Mouse (Mus musculus) inflammation-experienced regulatory T-cells (primary cell): ENCODE results near the gene Zfp661. TPM values are rescaled to one million over a fixed set of nuclear protein-coding genes. Genes with fewer than 3 reads are reported as not detected.

Experiments
- polyA plus RNA-seq, 2 experiments: library from polyadenylated mRNA; unstranded; fragments of 100-300 nt; shearing (Covaris generic); gene quantifications; one replicate each; pipeline ENCODE4 v1.2.1; 2017

Gene Zfp661
- 1 to 10 TPM; 2.9 to 3.2 TPM for polyA plus RNA-seq

GRCm38 (mm10) chr2:127586694-127587513 lies at the start of gene Zfp661, which contains the start of gene Mrps5:
Zfp661 (minus strand) TSS chr2:127587094.
Mrps5 (plus strand) TSS chr2:127587222.

GRCm38 (mm10) chr2:127541185-127541584 lies 45.7 kb downstream of the Zfp661 start, which contains the start of gene Prom2:
Prom2 (minus strand) TSS chr2:127541467.

Other genes with a start within 250 kb of the Zfp661 start
- 1 to 10 TPM in 1 of 2 experiments, under 1 TPM in 1; 0.11 to 1.0 TPM for gene Astl, start 248.5 kb downstream of the Zfp661 start, polyA plus RNA-seq
- gene Adra2b, start 223.9 kb downstream of the Zfp661 start, polyA plus RNA-seq = 1 to 10 TPM in 1 of 2 experiments, under 1 TPM in 1; 0.40 to 1.7 TPM
- 1 to 10 TPM in 1 of 2 experiments, under 1 TPM in 1; 0.22 to 1.1 TPM for gene Gpat2, start 161.9 kb downstream of the Zfp661 start, polyA plus RNA-seq
- gene Fahd2a, start 142.5 kb downstream of the Zfp661 start, polyA plus RNA-seq = 10 to 100 TPM; 24.8 to 25.3 TPM
- 1 to 10 TPM in 1 of 2 experiments, under 1 TPM in 1; 0.34 to 1.2 TPM for gene Kcnip3, start 65.0 kb downstream of the Zfp661 start, polyA plus RNA-seq
- gene Prom2, start 45.6 kb downstream of the Zfp661 start, polyA plus RNA-seq = 1 to 10 TPM in 1 of 2 experiments, under 1 TPM in 1; 0.48 to 1.2 TPM
- 100 to 1,000 TPM; 123 to 125 TPM for gene Mrps5, start 128 bp upstream of the Zfp661 start, polyA plus RNA-seq
- gene Mal, start 69.6 kb upstream of the Zfp661 start, polyA plus RNA-seq = 1 to 10 TPM in 1 of 2 experiments, under 1 TPM in 1; 0.22 to 1.4 TPM
- under 1 TPM in 1 of 2 experiments, not detected in 1; 0.13 TPM for gene Mall, start 142.8 kb upstream of the Zfp661 start, polyA plus RNA-seq
- 1 to 10 TPM in 1 of 2 experiments, under 1 TPM in 1; 0.69 to 2.0 TPM for gene Nphp1, start 201.8 kb upstream of the Zfp661 start, polyA plus RNA-seq
- 10 to 100 TPM; 22.7 to 32.2 TPM for gene Mtln, start 205.4 kb upstream of the Zfp661 start, polyA plus RNA-seq
- under 1 TPM; 0.33 to 0.58 TPM for gene Bub1, start 244.8 kb upstream of the Zfp661 start, polyA plus RNA-seq